Mouse (Mus musculus) MEL (cell line): ENCODE measurements at regions not wholly inside any gene's neighbourhood (a gene's known extent, or its start where the extent isn't known, plus 50 kb on each side); places are given as distances from the start of the nearest gene placed in this dataset.

ENCODE experiments used
- DNase-seq: peaks from one replicate; pipeline ENCODE4 v3.0.0; 2011; ENCODE audit warnings: low read depth, low spot score
- H3K27ac ChIP-seq: 2 replicates; pipeline ENCODE4 v1.5.1; 2012; ENCODE audit warnings: low read depth, mild to moderate bottlenecking, control low read depth, low read length, moderate library complexity; ENCODE audit not compliant: control insufficient read depth
- H3K27me3 ChIP-seq, 2 experiments: fragments of 150-350 bp in 1 of 2; sonication (generic) in 1 of 2; 2 replicates each; pipeline ENCODE4 v1.6.1; 2012; ENCODE audit warnings: low read length in 2 of 2, mild to moderate bottlenecking in 2 of 2, improper control_type of control experiment in 1 of 2, moderate library complexity in 1 of 2; ENCODE audit not compliant: insufficient read depth in 2 of 2, control insufficient read depth in 1 of 2
- H3K36me3 ChIP-seq, 2 experiments: 2 replicates each; pipeline ENCODE4 v1.6.1; 2012 to 2014; ENCODE audit warnings: low read length in 2 of 2, improper control_type of control experiment in 1 of 2, inconsistent platforms in 1 of 2, mild to moderate bottlenecking in 1 of 2; ENCODE audit not compliant: insufficient read depth in 2 of 2, control insufficient read depth in 1 of 2
- H3K4me1 ChIP-seq, 2 experiments: fragments of 150-350 bp in 1 of 2; sonication (generic) in 1 of 2; 2 replicates each; pipeline ENCODE4 v1.6.1; 2012; ENCODE audit warnings: low read length in 2 of 2, improper control_type of control experiment in 1 of 2, mild to moderate bottlenecking in 1 of 2; ENCODE audit not compliant: insufficient read depth in 2 of 2, control insufficient read depth in 1 of 2
- H3K4me3 ChIP-seq, 2 experiments: fragments of 150-350 bp in 1 of 2; sonication (generic) in 1 of 2; 2 replicates each; pipeline ENCODE4 v1.5.1; 2012; ENCODE audit warnings: low read depth in 2 of 2, low read length in 2 of 2, mild to moderate bottlenecking in 2 of 2, moderate library complexity in 2 of 2, control low read depth in 1 of 2, improper control_type of control experiment in 1 of 2; ENCODE audit not compliant: control insufficient read depth in 1 of 2, insufficient read depth in 1 of 2
- H3K79me2 ChIP-seq: 2 replicates; pipeline ENCODE4 v1.6.1; 2012; ENCODE audit warnings: mild to moderate bottlenecking, low read length, moderate library complexity; ENCODE audit not compliant: control insufficient read depth, poor library complexity, insufficient read depth
- H3K9ac ChIP-seq: 2 replicates; pipeline ENCODE4 v1.6.1; 2012; ENCODE audit warnings: low read depth, mild to moderate bottlenecking, control low read depth, low read length, moderate library complexity; ENCODE audit not compliant: control insufficient read depth, poor library complexity, severe bottlenecking
- H3K9me3 ChIP-seq: fragments of 150-350 bp; sonication (generic); replicated peaks from 2 replicates; pipeline ENCODE4 v1.6.1; 2012; ENCODE audit warnings: mild to moderate bottlenecking, low read length, improper control_type of control experiment, moderate library complexity; ENCODE audit not compliant: insufficient read depth
- BHLHE40 ChIP-seq: IDR thresholded peaks from 2 replicates; pipeline ENCODE4 v1.6.1; 2012; ENCODE audit warnings: low read depth, mild to moderate bottlenecking, inconsistent platforms, low read length, improper control_type of control experiment, borderline replicate concordance
- CHD1 ChIP-seq: IDR thresholded peaks from 2 replicates; pipeline ENCODE4 v1.6.1; 2012; ENCODE audit warnings: low read depth, mild to moderate bottlenecking, inconsistent platforms, low read length, improper control_type of control experiment
- CHD2 ChIP-seq: IDR thresholded peaks from 2 replicates; pipeline ENCODE4 v1.6.1; 2011; ENCODE audit warnings: low read length, improper control_type of control experiment
- CTCF ChIP-seq, 3 experiments: IDR thresholded peaks in 2 of 3; conservative IDR thresholded peaks in 1 of 3; 2 replicates each; pipeline ENCODE4 v1.5.1; 2011 to 2012; ENCODE audit warnings: low read length in 3 of 3, low read depth in 2 of 3, mild to moderate bottlenecking in 2 of 3, improper control_type of control experiment in 1 of 3, inconsistent platforms in 1 of 3, mixed read lengths in 1 of 3, moderate library complexity in 1 of 3; ENCODE audit not compliant: control insufficient read depth in 1 of 3, insufficient read depth in 1 of 3, poor library complexity in 1 of 3, severe bottlenecking in 1 of 3
- E2F4 ChIP-seq: IDR thresholded peaks from 2 replicates; pipeline ENCODE4 v1.6.1; 2011; ENCODE audit warnings: low read depth, low read length, improper control_type of control experiment, borderline replicate concordance
- ETS1 ChIP-seq: IDR thresholded peaks from 2 replicates; pipeline ENCODE4 v1.6.1; 2012; ENCODE audit warnings: low read depth, mild to moderate bottlenecking, inconsistent platforms, low read length, improper control_type of control experiment, moderate library complexity
- GATA1 ChIP-seq: IDR thresholded peaks from 2 replicates; pipeline ENCODE4 v1.6.1; 2011; ENCODE audit warnings: low read depth, low read length, improper control_type of control experiment
- JUND ChIP-seq: IDR thresholded peaks from 2 replicates; pipeline ENCODE4 v1.6.1; 2011; ENCODE audit warnings: low read depth, mild to moderate bottlenecking, improper control_type of control experiment, low read length
- MAZ ChIP-seq: IDR thresholded peaks from 2 replicates; pipeline ENCODE4 v1.6.1; 2012; ENCODE audit warnings: low read depth, mild to moderate bottlenecking, inconsistent platforms, low read length, improper control_type of control experiment
- MEF2A ChIP-seq: IDR thresholded peaks from 2 replicates; pipeline ENCODE4 v1.6.1; 2014; ENCODE audit warnings: low read depth, mild to moderate bottlenecking, inconsistent platforms, low read length, improper control_type of control experiment; ENCODE audit not compliant: poor library complexity, insufficient replicate concordance, severe bottlenecking; ENCODE audit errors: extremely low read depth
- MYC ChIP-seq: IDR thresholded peaks from 2 replicates; pipeline ENCODE4 v1.6.1; 2011; ENCODE audit warnings: low read depth, mild to moderate bottlenecking, low read length, improper control_type of control experiment, moderate library complexity
- NRF1 ChIP-seq: IDR thresholded peaks from 2 replicates; pipeline ENCODE4 v1.6.1; 2014; ENCODE audit warnings: low read depth, mild to moderate bottlenecking, inconsistent platforms, low read length, improper control_type of control experiment, moderate library complexity; ENCODE audit not compliant: poor library complexity, insufficient read depth, severe bottlenecking
- POLR2AphosphoS2 ChIP-seq: IDR thresholded peaks from 2 replicates; pipeline ENCODE4 v1.6.1; 2011; ENCODE audit warnings: low read length, improper control_type of control experiment
- SIN3A ChIP-seq: IDR thresholded peaks from 2 replicates; pipeline ENCODE4 v1.6.1; 2012; ENCODE audit warnings: low read length, improper control_type of control experiment, inconsistent platforms
- TAL1 ChIP-seq: IDR thresholded peaks from 2 replicates; pipeline ENCODE4 v1.6.1; 2012; ENCODE audit warnings: mild to moderate bottlenecking, inconsistent platforms, low read length, moderate library complexity, mixed read lengths
- TBP ChIP-seq: IDR thresholded peaks from 2 replicates; pipeline ENCODE4 v1.8.0; 2011; ENCODE audit warnings: low read depth, low read length, improper control_type of control experiment
- USF1 ChIP-seq: IDR thresholded peaks from 2 replicates; pipeline ENCODE4 v1.6.1; 2014; ENCODE audit warnings: low read depth, mild to moderate bottlenecking, inconsistent platforms, low read length, improper control_type of control experiment, moderate library complexity
- USF2 ChIP-seq, 2 experiments: IDR thresholded peaks; 2 replicates each; pipeline ENCODE4 v1.6.1; 2011 to 2012; ENCODE audit warnings: improper control_type of control experiment in 2 of 2, low read length in 2 of 2, borderline replicate concordance in 1 of 2, inconsistent platforms in 1 of 2, low read depth in 1 of 2, mild to moderate bottlenecking in 1 of 2; ENCODE audit not compliant: insufficient read depth in 1 of 2
- ZC3H11A ChIP-seq: IDR thresholded peaks from 2 replicates; pipeline ENCODE4 v1.6.1; 2012; ENCODE audit warnings: low read depth, mild to moderate bottlenecking, inconsistent platforms, low read length, improper control_type of control experiment
- ZMIZ1 ChIP-seq: IDR thresholded peaks from 2 replicates; pipeline ENCODE4 v1.6.1; 2012; ENCODE audit warnings: low read depth, mild to moderate bottlenecking, inconsistent platforms, low read length, improper control_type of control experiment, moderate library complexity

DNA sequence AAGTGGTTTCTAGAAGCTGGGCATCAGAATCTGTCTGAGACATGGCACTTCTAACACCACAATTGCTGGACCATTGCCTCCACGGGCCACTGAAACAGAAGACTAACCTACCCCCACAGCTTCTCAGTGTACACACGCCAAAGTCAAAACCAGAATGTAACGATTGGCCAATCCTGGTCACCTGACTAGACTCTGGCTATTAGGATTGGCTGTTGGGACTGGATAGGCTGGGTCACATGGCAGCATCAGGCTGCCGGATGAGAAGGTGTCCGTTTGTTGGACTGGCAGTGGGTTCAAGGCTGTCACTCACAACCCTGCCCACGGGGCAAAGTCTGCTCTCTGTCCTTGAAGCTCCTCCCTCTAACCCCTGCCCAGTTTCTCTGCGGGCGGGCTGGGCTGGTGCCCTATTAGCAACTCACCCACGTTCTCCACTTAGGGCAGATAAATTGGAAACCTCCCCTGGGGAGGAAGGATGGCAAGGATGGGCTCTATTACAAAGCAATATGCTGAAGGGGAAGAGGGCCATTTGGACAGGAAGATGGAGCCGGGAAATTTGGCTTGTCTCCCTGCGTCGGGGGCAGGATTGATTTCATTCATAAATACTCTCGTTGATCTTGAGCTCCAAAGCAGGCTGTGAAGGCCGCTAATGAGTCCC lies 214.3 kb upstream of the Sdk2 start:
- Histone ChIP-seq H3K27me3 (no peaks in the 10 kb centered on the region), H3K9ac (no peak overlapping the region), H3K36me3 (no peaks in the 10 kb centered on the region), H3K27ac (no peak overlapping the region)
- DNase-seq: no peak
- no peak for TF ChIP-seq ZC3H11A
- TF ChIP-seq, all 39 proteins: peak for 0
- no peaks in the 10 kb centered on the region for H3K4me1 ChIP-seq
- H3K79me2 ChIP-seq: no peaks in the 10 kb centered on the region
- H3K4me3 ChIP-seq: no peak overlapping the region
- H3K9me3 ChIP-seq: no peaks in the 10 kb centered on the region

GRCm38 (mm10) chr11:114277513-114278304 lies 210.9 kb upstream of the Sdk2 start:
- Histone ChIP-seq H3K79me2 (no peaks in the 10 kb centered on the region), H3K27me3 (no peaks in the 10 kb centered on the region), H3K9ac (no peak overlapping the region), H3K9me3 (no peaks in the 10 kb centered on the region), H3K4me1 (no peaks in the 10 kb centered on the region), H3K27ac (no peak overlapping the region), H3K4me3 (no peak overlapping the region), H3K36me3 (no peaks in the 10 kb centered on the region)
- TF ChIP-seq TBP (no peak), BHLHE40 (no peak), CHD1 (no peak), TAL1 (no peak), MAZ (no peak), MEF2A (no peak), GATA1 (no peak), ETS1 (no peak)
- DNase-seq: no peak

- Histone ChIP-seq H3K36me3 (no peaks in the 10 kb centered on the region), H3K4me1 (no peaks in the 10 kb centered on the region)
- TF ChIP-seq CTCF (IDR thresholded peaks at IDR 0.05 in 2 of 3, conservative IDR thresholded peaks at IDR 0.05 in 1 of 3; ENCODE audit: control insufficient read depth in 1 of 3, insufficient read depth in 1 of 3, low read depth in 2 of 3, low read length in 3 of 3, poor library complexity in 1 of 3, severe bottlenecking in 1 of 3): no peak
- no peak for TF ChIP-seq CHD2
- no peak for TF ChIP-seq MAZ
- TF ChIP-seq MYC: no peak
- TF ChIP-seq POLR2AphosphoS2: no peak
- no peak for TF ChIP-seq NRF1
- TF ChIP-seq TAL1: no peak
- no peak for TF ChIP-seq BHLHE40
- no peak for TF ChIP-seq SIN3A
- TF ChIP-seq USF2 (IDR thresholded peaks at IDR 0.05; ENCODE audit: borderline replicate concordance in 1 of 2, insufficient read depth in 1 of 2, low read depth in 1 of 2, low read length in 2 of 2): no peak
- no peak for TF ChIP-seq ETS1
- no peak for TF ChIP-seq JUND
- no peak for TF ChIP-seq USF1
- no peak for TF ChIP-seq E2F4
- TF ChIP-seq ZMIZ1: no peak
- TF ChIP-seq, all 39 proteins: peak for 0
- Histone ChIP-seq H3K9me3 (no peaks in the 10 kb centered on the region), H3K27ac (no peak overlapping the region), H3K27me3 (no peaks in the 10 kb centered on the region), H3K9ac (no peak overlapping the region), H3K4me3 (no peak overlapping the region), H3K79me2 (no peaks in the 10 kb centered on the region)
- no peak for DNase-seq
These were observed 203.7 kb upstream of the Sdk2 start for GRCm38 (mm10) chr11:114270358-114271072.
